Mouse (Mus musculus) urinary bladder, postnatal 14 days (tissue): ENCODE results near the gene Ldlrad3.

Experiments
- DNase-seq: peaks from one replicate; pipeline ENCODE4 v3.0.0; 2021; ENCODE audit warnings: low spot score

The Ldlrad3 gene

GRCm38 (mm10) chr2:102073266-102074037 is 112.7 kb downstream of the Ldlrad3 start:
- no peak for DNase-seq

GRCm38 (mm10) chr2:102072859-102073258 is 113.3 kb downstream of the Ldlrad3 start:
- no peak for DNase-seq

- no peak for DNase-seq
These were observed 115.0 kb downstream of the Ldlrad3 start for GRCm38 (mm10) chr2:102071022-102071717.

GRCm38 (mm10) chr2:102064826-102065441 is 121.3 kb downstream of the Ldlrad3 start:
- no peak for DNase-seq

GRCm38 (mm10) chr2:102063906-102064505 is 122.2 kb downstream of the Ldlrad3 start:
- no peak for DNase-seq

- DNase-seq: no peak
These were observed 123.2 kb downstream of the Ldlrad3 start for GRCm38 (mm10) chr2:102062861-102063468.

- DNase-seq: no peak
These were observed 124.3 kb downstream of the Ldlrad3 start for GRCm38 (mm10) chr2:102061921-102062320.

GRCm38 (mm10) chr2:102057746-102058145 is 128.4 kb downstream of the Ldlrad3 start:
- DNase-seq: no peak

- DNase-seq: no peak
These were observed 129.0 kb downstream of the Ldlrad3 start for GRCm38 (mm10) chr2:102057029-102057685.

- no peak for DNase-seq
These were observed 130.0 kb downstream of the Ldlrad3 start for GRCm38 (mm10) chr2:102056144-102056543.

GRCm38 (mm10) chr2:102052951-102053660 is 133.1 kb downstream of the Ldlrad3 start:
- DNase-seq: peak; percentile 14

GRCm38 (mm10) chr2:102052353-102052752 is 133.8 kb downstream of the Ldlrad3 start:
- no peak for DNase-seq

GRCm38 (mm10) chr2:102049866-102050550 is 136.2 kb downstream of the Ldlrad3 start:
- DNase-seq: no peak

GRCm38 (mm10) chr2:102048296-102049175 is 137.6 kb downstream of the Ldlrad3 start:
- no peak for DNase-seq

- no peak for DNase-seq
These were observed 139.7 kb downstream of the Ldlrad3 start for GRCm38 (mm10) chr2:102046481-102046880.

GRCm38 (mm10) chr2:102040456-102040855 is 145.7 kb downstream of the Ldlrad3 start:
- no peak for DNase-seq

- DNase-seq: no peak
These were observed 146.2 kb downstream of the Ldlrad3 start for GRCm38 (mm10) chr2:102040011-102040410.

GRCm38 (mm10) chr2:102038895-102039667 is 147.1 kb downstream of the Ldlrad3 start:
- no peak for DNase-seq
